Mouse (Mus musculus): ENCODE measurements at regions not wholly inside any gene's neighbourhood (a gene's known extent, or its start where the extent isn't known, plus 50 kb on each side); places are given as distances from the start of the nearest gene placed in this dataset.

- in situ Hi-C loops (cut with MboI, MseI), result no loop called here
These were observed 112.2 kb downstream of the Ipo8 start for GRCm38 (mm10) chr6:148719062-148719461.

GRCm38 (mm10) chr6:148710406-148710805 lies 120.9 kb downstream of the Ipo8 start:
- in situ Hi-C loops (cut with MboI, MseI), result no loop called here

GRCm38 (mm10) chr6:148708389-148708788 lies 122.9 kb downstream of the Ipo8 start:
- in situ Hi-C loops (cut with MboI, MseI), result loop anchor here (10.0 kb wide), 1 partner anchor 206 kb away; no protein-coding TSS in a partner anchor

- in situ Hi-C loops (cut with MboI, MseI), result loop anchor here (10.0 kb wide), 1 partner anchor 209 kb away; no protein-coding TSS in a partner anchor
These were observed 125.6 kb downstream of the Ipo8 start for GRCm38 (mm10) chr6:148705711-148706110.

- in situ Hi-C loops (cut with MboI, MseI), result loop anchor here (10.0 kb wide), 1 partner anchor 61 kb away; no protein-coding TSS in a partner anchor
These were observed 137.9 kb downstream of the Ipo8 start for GRCm38 (mm10) chr6:148693329-148693728.

- in situ Hi-C loops (cut with MboI, MseI), result no loop called here
These were observed 143.5 kb downstream of the Ipo8 start for GRCm38 (mm10) chr6:148687770-148688169.

- in situ Hi-C loops (cut with MboI, MseI), result no loop called here
These were observed 171.1 kb downstream of the Ipo8 start for GRCm38 (mm10) chr6:148660152-148660551.

- in situ Hi-C loops (cut with MboI, MseI), result no loop called here
These were observed 178.1 kb downstream of the Ipo8 start for GRCm38 (mm10) chr6:148653216-148653615.

- in situ Hi-C loops (cut with MboI, MseI), result no loop called here
These were observed 178.8 kb downstream of the Ipo8 start for GRCm38 (mm10) chr6:148652434-148652833.

- in situ Hi-C loops (cut with MboI, MseI), result no loop called here
These were observed 183.6 kb downstream of the Ipo8 start for GRCm38 (mm10) chr6:148647423-148648390.

- in situ Hi-C loops (cut with MboI, MseI), result no loop called here
These were observed 190.7 kb downstream of the Ipo8 start for GRCm38 (mm10) chr6:148640595-148640994.

- in situ Hi-C loops (cut with MboI, MseI), result no loop called here
These were observed 190.0 kb upstream of the Tmtc1 start for GRCm38 (mm10) chr6:148634148-148634547.

- in situ Hi-C loops (cut with MboI, MseI), result no loop called here
These were observed 183.0 kb upstream of the Tmtc1 start for GRCm38 (mm10) chr6:148627090-148627605.

- in situ Hi-C loops (cut with MboI, MseI), result no loop called here
These were observed 179.1 kb upstream of the Tmtc1 start for GRCm38 (mm10) chr6:148623119-148623770.

GRCm38 (mm10) chr6:148620034-148620433 lies 175.8 kb upstream of the Tmtc1 start:
- in situ Hi-C loops (cut with MboI, MseI), result no loop called here

GRCm38 (mm10) chr6:148615931-148616330 lies 171.7 kb upstream of the Tmtc1 start:
- in situ Hi-C loops (cut with MboI, MseI), result no loop called here

- in situ Hi-C loops (cut with MboI, MseI), result no loop called here
These were observed 171.3 kb upstream of the Tmtc1 start for GRCm38 (mm10) chr6:148615442-148615841.

- in situ Hi-C loops (cut with MboI, MseI), result no loop called here
These were observed 164.7 kb upstream of the Tmtc1 start for GRCm38 (mm10) chr6:148608881-148609280.

- in situ Hi-C loops (cut with MboI, MseI), result no loop called here
These were observed 161.0 kb upstream of the Tmtc1 start for GRCm38 (mm10) chr6:148605226-148605625.

GRCm38 (mm10) chr6:148604790-148605189 lies 160.6 kb upstream of the Tmtc1 start:
- in situ Hi-C loops (cut with MboI, MseI), result no loop called here

GRCm38 (mm10) chr6:148603878-148604277 lies 159.7 kb upstream of the Tmtc1 start:
- in situ Hi-C loops (cut with MboI, MseI), result no loop called here

- in situ Hi-C loops (cut with MboI, MseI), result no loop called here
These were observed 159.3 kb upstream of the Tmtc1 start for GRCm38 (mm10) chr6:148603460-148603859.
